In genomic region chr11:11878278-11878980, GRCm38 (mm10) we compare ENCODE assay signal across 8 mouse cellular contexts. TPM values are rescaled to one million over a fixed set of nuclear protein-coding genes. Genes with fewer than 3 reads are reported as not detected.
DNase-seq lines count a peak whose midpoint lies in the region; ATAC-seq and TF ChIP-seq lines count a peak whose summit lies in the region.

No protein-coding gene starts in this region.

- no peak for TF ChIP-seq EP300 in heart, postnatal 0 days (IDR thresholded peaks at IDR 0.05; ENCODE audit: low read depth)
- no peak for TF ChIP-seq EP300 in liver, postnatal 0 days (IDR thresholded peaks at IDR 0.05; ENCODE audit: low read depth)

- no peak overlapping the region for H3K9ac ChIP-seq in hindbrain, embryonic 14.5 days
- H3K9ac ChIP-seq in heart, postnatal 0 days (replicated peaks; ENCODE audit: low read depth, low read length) = peak overlapping the region; percentile 32; the same call in 1 of the 2 replicates
- no peak overlapping the region for H3K9ac ChIP-seq in liver, postnatal 0 days (replicated peaks)

- DNase-seq in hindbrain, embryonic 10.5 days (ENCODE audit: low spot score) = peak; percentile 43
- no peak for DNase-seq in hindbrain, embryonic 14.5 days (ENCODE audit: low spot score)
- DNase-seq in embryo, embryonic 11 days = peak; percentile 78
- DNase-seq in heart, postnatal 0 days (ENCODE audit: low spot score) = peak; percentile 72
- no peak for DNase-seq in liver, postnatal 0 days
- DNase-seq in thymus, postnatal 36 days = peak; percentile 10 to 19
- DNase-seq in cerebellum, adult 11-12 months = no peak
- DNase-seq in spleen, postnatal 4 days (ENCODE audit: low spot score in 2 of 2) = no peak

- no peak for TF ChIP-seq CTCF in heart, postnatal 0 days (IDR thresholded peaks at IDR 0.05; ENCODE audit: low read depth)
- no peak for TF ChIP-seq CTCF in liver, postnatal 0 days (IDR thresholded peaks at IDR 0.05; ENCODE audit: low read depth)

- H3K4me2 ChIP-seq in hindbrain, embryonic 14.5 days (replicated peaks) = no peak overlapping the region
- H3K4me2 ChIP-seq in heart, postnatal 0 days (ENCODE audit: low read depth, low read length) = no peak overlapping the region
- H3K4me2 ChIP-seq in liver, postnatal 0 days (ENCODE audit: low read depth, low read length) = no peak overlapping the region

- 19% methylated on average over 11 of the region's 11 CpGs for WGBS in hindbrain, embryonic 10.5 days
- 14% methylated on average over 11 of the region's 11 CpGs for WGBS in hindbrain, embryonic 14.5 days
- WGBS in heart, postnatal 0 days = 18% methylated on average over 10 of the region's 11 CpGs
- 13% methylated on average over 11 of the region's 11 CpGs for WGBS in liver, postnatal 0 days (ENCODE audit: insufficient replicate concordance)

- H3K4me3 ChIP-seq in hindbrain, embryonic 10.5 days = no peak overlapping the region
- H3K4me3 ChIP-seq in hindbrain, embryonic 14.5 days (replicated peaks; ENCODE audit: low read length) = no peak overlapping the region
- H3K4me3 ChIP-seq in heart, postnatal 0 days (ENCODE audit: low read depth, low read length) = no peak overlapping the region
- no peak overlapping the region for H3K4me3 ChIP-seq in liver, postnatal 0 days (ENCODE audit: low read depth, low read length)

- H3K9me3 ChIP-seq in hindbrain, embryonic 10.5 days = no peaks in the 10 kb centered on the region
- H3K9me3 ChIP-seq in hindbrain, embryonic 14.5 days (ENCODE audit: control insufficient read depth, low read length) = no peaks in the 10 kb centered on the region
- H3K9me3 ChIP-seq in heart, postnatal 0 days (replicated peaks; ENCODE audit: control insufficient read depth, low read length) = no peaks in the 10 kb centered on the region
- H3K9me3 ChIP-seq in liver, postnatal 0 days (ENCODE audit: low read length) = no peaks in the 10 kb centered on the region

- ATAC-seq in hindbrain, embryonic 14.5 days (ENCODE audit: low FRiP score) = no peak
- ATAC-seq in heart, postnatal 0 days (ENCODE audit: insufficient read depth, low read depth) = peak; percentile 34; the same call in 1 of the 2 replicates
- ATAC-seq in liver, postnatal 0 days = peak; percentile 45

- peak overlapping the region; percentile 87 for H3K27ac ChIP-seq in hindbrain, embryonic 10.5 days
- no peak overlapping the region; the same call in 1 of the 2 replicates for H3K27ac ChIP-seq in hindbrain, embryonic 14.5 days
- H3K27ac ChIP-seq in heart, postnatal 0 days (ENCODE audit: low read depth) = peak overlapping the region; percentile 87
- H3K27ac ChIP-seq in liver, postnatal 0 days (ENCODE audit: low read depth) = peak overlapping the region; percentile 61

- no peaks in the 10 kb centered on the region for H3K36me3 ChIP-seq in hindbrain, embryonic 10.5 days
- H3K36me3 ChIP-seq in hindbrain, embryonic 14.5 days (replicated peaks; ENCODE audit: control insufficient read depth, insufficient read depth) = no peaks in the 10 kb centered on the region
- no peaks in the 10 kb centered on the region for H3K36me3 ChIP-seq in heart, postnatal 0 days (replicated peaks; ENCODE audit: control insufficient read depth, insufficient read depth, low read length)
- H3K36me3 ChIP-seq in liver, postnatal 0 days (replicated peaks; ENCODE audit: insufficient read depth, low read length) = no peaks in the 10 kb centered on the region; the same call in none of the 2 replicates

- H3K27me3 ChIP-seq in hindbrain, embryonic 10.5 days (ENCODE audit: insufficient read depth, poor library complexity, severe bottlenecking) = no peaks in the 10 kb centered on the region
- H3K27me3 ChIP-seq in hindbrain, embryonic 14.5 days (ENCODE audit: control insufficient read depth, insufficient read depth, low read length) = no peaks in the 10 kb centered on the region
- no peaks in the 10 kb centered on the region for H3K27me3 ChIP-seq in heart, postnatal 0 days (ENCODE audit: control insufficient read depth, insufficient read depth, low read length)
- no peaks in the 10 kb centered on the region for H3K27me3 ChIP-seq in liver, postnatal 0 days (ENCODE audit: insufficient read depth, low read length)

- H3K4me1 ChIP-seq in hindbrain, embryonic 10.5 days (replicated peaks) = peaks cover 62% of the 10 kb centered on the region
- H3K4me1 ChIP-seq in hindbrain, embryonic 14.5 days (replicated peaks; ENCODE audit: control insufficient read depth, insufficient read depth, low read length) = peaks cover 8% of the 10 kb centered on the region
- H3K4me1 ChIP-seq in heart, postnatal 0 days (ENCODE audit: control insufficient read depth, insufficient read depth) = peaks cover 44% of the 10 kb centered on the region
- peaks cover 16% of the 10 kb centered on the region for H3K4me1 ChIP-seq in liver, postnatal 0 days (ENCODE audit: insufficient read depth)

RNA-seq across cellular contexts. Expression of gene Ddc, which starts 19.5 kb away (rescaled TPM):
- 10.2 TPM in 2 replicates for polyA plus RNA-seq in hindbrain, embryonic 10.5 days (2016; fragmentation: Nextera tagmentation; extraction: Ambion mirVana)
- 7.0 and 9.3 TPM in 2 replicates for polyA plus RNA-seq in hindbrain, embryonic 14.5 days (2014; fragmentation: Nextera tagmentation; extraction: Ambion mirVana)
- 248 and 309 TPM in 2 replicates for total RNA-seq in heart, postnatal 0 days (2014; rRNA removed; ENCODE audit: low replicate concordance)
- polyA plus RNA-seq in heart, postnatal 0 days (2015; fragmentation: Nextera tagmentation; extraction: Ambion mirVana) = 129 and 140 TPM in 2 replicates
- polyA plus RNA-seq in liver, postnatal 0 days (2015; fragmentation: Nextera tagmentation; extraction: Ambion mirVana) = 17.5 and 19.5 TPM in 2 replicates

Comparison
In these comparisons a context has a peak if more than half of its experiments do, and no peak if none do; other contexts are left out.
1. DNase-seq: peak in hindbrain, embryonic 10.5 days (single experiment), embryo, embryonic 11 days (single experiment), heart, postnatal 0 days (single experiment) and thymus, postnatal 36 days (2 of 2); none in hindbrain, embryonic 14.5 days (single experiment), liver, postnatal 0 days (single experiment), cerebellum, adult 11-12 months (single experiment) and spleen, postnatal 4 days (0 of 2).